Mouse (Mus musculus): Measurements from ENCODE around the gene Vmn2r36.
"Not testable (repeated sequence)": the region's sequence is repeated elsewhere in the genome, so short reads cannot be mapped to it uniquely, and the experiment has no call there.

Vmn2r36 gene

DNA sequence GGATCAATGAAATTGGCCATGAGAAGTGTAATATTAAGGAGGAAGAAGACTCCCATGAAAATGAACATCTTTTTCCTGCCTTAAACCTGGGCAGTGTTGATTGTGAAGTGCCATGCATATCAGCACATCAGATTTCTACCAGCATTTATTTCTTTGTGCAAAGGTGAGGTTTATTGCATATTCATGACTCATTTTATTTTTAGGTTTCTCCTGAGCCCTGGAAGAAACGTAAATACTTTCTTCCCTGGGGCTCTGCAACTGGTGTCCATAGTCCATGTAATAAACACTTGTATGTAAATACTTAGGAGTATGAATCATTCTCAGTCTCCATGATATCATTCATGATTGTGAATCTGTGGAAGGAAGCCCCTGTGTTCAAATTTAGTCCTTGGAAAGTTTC is at the start of gene Vmn2r36:
Gene Vmn2r36, minus strand, starts transcription at position 101 of the 400 bp plus-strand sequence.
- not testable (repeated sequence) for DNase-seq
